Mouse (Mus musculus) kidney, postnatal 4 days (tissue): Measurements from ENCODE around the gene Klrb1a.
"Not testable (repeated sequence)": the region's sequence is repeated elsewhere in the genome, so short reads cannot be mapped to it uniquely, and the experiment has no call there.

ENCODE experiments used
- DNase-seq, 2 experiments: peaks; one replicate each; pipeline ENCODE4 v3.0.0; 2021; ENCODE audit warnings: mixed read lengths in 2 of 2

Gene Klrb1a

GRCm38 (mm10) chr6:128623433-128623832 is at the start of gene Klrb1a:
Gene Klrb1a (minus strand): TSS chr6:128623533.
- DNase-seq, result not testable (repeated sequence)

DNA sequence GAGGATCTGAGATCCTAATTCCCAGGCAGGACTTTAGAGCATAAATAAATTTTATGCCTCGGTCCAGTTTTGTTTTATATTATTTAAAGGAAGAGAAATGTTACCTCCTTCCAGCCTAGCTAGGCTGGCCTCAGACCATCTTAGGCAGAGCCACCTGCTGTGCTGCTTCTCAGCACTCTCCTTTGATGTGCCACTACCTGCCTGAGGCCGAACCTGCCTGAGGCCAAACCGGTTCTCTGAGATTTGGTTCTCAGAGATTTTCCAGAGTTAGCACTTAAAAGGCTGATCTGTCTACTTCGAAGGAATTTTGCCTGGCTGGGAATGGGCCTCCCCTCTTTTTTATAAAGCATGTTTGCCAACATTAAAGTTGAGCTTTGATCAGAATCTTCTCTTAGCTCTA is 46.6 kb upstream of the Klrb1a start:
- DNase-seq, result no peak

DNA sequence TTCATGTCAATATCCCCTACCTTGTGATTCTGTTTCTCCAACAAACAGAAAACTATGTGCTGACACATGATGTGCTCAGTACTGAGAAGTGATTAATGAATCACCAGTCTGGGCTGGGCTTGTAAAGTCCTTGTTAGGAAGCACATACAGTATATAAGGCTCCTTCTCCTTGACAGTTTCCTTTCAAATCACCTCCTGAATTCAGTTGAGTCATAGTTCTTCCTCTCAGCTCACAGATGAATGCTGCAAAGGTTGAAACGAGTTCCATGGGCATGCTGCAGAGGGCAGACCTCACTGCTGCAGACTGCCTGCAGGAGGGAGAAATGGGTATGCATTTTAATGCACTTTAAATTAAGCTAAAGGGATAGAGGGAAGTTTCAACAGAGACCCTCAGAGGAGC is 38.9 kb upstream of the Klrb1a start, which contains the start of gene Clec2h:
Clec2h (plus strand) TSS at position 180 of the 400 bp plus-strand sequence.
- peak; percentile 17 to 28 for DNase-seq

DNA sequence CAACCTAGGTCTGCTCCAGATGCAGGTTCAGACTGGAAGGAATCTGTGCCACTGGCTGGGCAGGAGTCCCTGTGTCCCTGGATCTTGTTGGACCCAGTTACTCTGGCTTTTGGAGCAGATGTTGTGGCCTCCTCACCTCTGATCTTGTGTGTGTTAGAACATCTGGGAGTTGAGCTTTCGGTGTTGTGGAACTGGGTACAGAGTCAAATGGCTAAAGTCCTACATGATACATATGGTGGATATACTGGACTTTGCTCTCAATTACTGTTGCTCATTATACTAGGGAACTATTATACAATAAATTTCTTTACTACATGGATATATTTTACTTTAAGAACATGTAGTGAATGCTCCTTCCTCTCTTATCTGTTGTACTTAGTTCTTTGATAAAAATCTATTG is 37.9 kb upstream of the Klrb1a start:
- no peak for DNase-seq

- DNase-seq, result no peak
Observed at GRCm38 (mm10) chr6:128652938-128653337, 29.6 kb upstream of the Klrb1a start.

DNA sequence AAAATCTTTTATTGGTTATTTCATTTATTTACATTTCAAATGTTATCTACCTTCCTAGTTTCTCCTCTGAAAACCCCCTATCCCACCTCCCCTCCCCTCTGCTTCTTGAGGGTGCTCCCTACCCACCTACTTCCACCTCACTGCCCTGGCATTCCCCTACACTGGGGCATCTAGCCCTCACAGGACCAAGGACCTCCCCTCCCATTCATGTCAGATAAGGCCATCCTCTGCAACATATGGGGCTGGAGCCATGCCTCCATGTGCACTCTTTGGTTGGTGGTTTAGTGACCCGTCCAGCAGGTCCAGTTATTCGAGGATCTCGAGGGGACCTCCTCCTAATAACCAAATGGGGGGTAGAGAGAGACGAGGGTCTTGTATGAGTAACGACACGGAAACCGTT is 27.5 kb upstream of the Klrb1a start:
- not testable (repeated sequence) for DNase-seq

DNA sequence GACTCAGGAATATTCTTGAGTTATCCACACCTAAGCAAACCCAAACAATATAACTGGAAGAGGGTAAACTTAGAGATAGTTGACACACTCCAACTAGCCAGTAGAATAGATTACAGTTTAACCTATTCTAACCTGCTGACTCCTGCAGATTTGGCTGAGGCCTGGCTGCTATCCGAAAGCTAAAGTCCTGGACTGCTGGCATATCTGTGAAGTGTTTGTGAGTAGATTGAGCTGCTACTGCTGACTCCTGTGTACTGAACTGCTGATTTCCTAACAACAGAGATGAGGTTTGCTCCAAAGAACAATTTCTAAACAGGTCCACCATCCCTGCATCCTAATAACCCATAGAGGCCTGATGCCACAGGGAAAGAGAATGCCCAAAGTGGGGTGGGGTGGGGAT is 26.9 kb upstream of the Klrb1a start:
- DNase-seq, result peak in 1 of 2 experiments; percentile 3

DNA sequence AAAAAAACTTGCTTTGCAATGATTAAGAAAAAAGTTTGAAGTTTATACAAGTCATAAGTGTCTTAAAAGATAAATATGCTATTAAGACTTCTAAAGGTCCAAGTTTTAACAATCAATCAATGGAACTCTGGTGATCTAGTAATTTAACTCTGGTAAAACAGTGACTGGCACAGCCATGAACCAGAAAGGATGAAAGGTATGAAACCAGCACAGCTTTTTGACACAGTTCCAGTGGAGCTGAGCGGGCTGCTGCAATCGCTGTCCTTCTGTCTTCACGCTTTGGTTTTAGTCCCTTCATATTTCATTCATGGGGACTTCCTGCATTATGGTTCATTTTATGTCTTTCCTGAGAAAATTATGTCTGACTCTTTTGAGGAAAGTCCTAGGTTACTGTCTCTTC is 26.3 kb upstream of the Klrb1a start:
- DNase-seq, result peak in 1 of 2 experiments; percentile 8

DNA sequence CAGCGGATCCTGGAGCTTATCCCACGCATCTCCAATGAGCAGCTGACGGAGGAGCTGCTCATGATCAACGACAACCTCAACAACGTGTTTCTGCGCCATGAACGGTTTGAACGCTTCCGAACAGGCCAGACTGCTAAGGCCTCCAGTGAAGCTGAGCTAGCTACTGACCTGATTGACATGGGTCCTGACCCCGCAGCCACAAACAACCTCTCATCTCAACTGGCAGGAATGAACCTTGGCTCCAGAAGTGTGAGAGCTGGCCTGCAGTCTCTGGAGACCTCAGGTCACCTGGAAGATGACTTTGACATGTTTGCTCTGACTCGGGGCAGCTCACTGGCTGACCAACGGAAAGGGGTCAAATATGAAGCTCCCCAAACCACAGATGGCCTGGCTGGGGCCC is 22.4 kb upstream of the Klrb1a start:
- not testable (repeated sequence) for DNase-seq

- DNase-seq, result not testable (repeated sequence)
Observed at GRCm38 (mm10) chr6:128644694-128645093, 21.4 kb upstream of the Klrb1a start.

DNA sequence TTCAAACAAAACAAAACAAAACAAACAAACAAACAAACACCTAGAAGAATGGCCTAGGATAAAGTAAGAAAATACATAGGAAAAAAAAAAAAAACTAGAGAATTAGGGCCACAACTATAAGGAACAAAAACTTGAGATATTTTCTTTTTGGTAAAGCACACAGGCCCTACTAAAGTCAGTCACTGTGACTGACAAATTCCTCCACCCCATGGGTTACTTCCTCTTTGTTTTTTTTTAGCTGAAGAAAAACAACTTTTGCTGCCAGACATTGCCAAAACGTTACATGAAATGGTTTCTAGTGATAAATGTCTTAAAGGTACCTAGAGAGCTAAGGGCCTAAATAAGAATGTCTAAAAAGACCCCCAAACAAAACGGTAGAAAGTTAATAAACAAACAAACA is 20.7 kb upstream of the Klrb1a start:
- no peak for DNase-seq

GRCm38 (mm10) chr6:128641116-128641716 is 17.9 kb upstream of the Klrb1a start:
- no peak for DNase-seq

- DNase-seq, result no peak
Observed at GRCm38 (mm10) chr6:128640673-128641072, 17.3 kb upstream of the Klrb1a start.

GRCm38 (mm10) chr6:128630912-128631905 is 7.9 kb upstream of the Klrb1a start:
- not testable (repeated sequence) for DNase-seq

DNA sequence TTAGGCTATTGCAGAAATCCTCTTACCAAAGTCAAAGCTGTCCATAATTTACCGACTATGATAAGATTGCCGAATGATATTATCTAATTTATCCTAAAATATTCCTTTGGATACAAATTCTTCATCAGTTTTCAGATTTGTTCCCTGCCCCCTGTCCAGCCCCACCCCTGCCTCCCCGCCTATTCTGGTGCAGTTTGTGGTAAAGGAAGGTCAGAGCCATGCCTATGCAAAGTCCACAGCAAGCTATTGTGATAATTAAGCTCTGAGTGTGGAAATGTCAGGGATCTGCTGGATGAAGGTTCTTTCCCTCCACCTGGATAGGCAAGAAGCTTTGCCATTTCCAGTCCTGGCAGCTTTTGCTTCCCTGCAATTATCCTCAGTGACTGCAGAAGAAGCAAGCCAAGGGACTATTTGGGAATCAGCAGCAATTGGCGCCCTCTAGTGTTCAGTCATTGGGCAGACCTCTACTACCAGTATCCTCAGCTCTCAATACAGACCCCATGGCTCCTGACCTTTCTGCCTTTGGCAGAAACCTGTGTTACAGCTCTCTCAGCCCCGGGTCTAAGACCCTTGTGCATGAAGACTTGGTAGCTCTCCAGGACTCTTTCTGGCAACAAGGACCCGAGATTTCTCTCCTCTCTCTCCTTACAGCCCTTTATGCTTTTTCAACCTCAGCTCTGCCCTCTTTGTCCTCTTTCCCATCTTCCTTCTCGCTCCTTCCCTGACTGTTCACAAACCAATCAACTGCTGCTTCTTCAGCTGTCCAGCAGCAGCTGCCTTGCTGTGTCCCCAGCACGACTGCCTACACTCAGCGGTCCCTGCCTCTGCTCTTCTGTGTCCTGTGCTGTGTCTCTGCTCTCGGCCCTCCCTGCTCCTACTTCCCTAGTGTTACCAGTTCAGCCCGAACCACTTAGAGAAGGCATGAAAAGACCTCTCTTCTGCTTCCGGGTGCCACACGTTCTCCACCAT is 6.7 kb upstream of the Klrb1a start:
- DNase-seq, result peak; percentile 53 to 68

DNA sequence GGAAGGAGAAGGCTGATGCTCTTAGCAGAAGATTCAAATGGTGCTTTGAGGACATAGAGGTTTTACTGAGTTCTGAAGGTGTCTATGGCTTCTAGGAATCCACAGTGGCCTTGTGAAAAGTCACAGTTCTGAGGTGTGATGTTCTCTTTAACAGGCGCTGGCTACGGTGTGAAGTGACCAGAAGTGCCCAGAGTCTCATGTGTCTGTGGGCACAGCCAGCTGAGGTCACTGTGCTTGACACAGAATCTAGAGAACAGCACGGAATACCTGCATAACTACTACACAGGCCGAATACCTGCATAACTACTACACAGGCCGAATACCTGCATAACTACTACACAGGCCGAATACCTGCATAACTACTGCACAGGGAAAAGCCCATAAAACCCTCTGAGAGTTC is 1.9 kb upstream of the Klrb1a start:
- not testable (repeated sequence) for DNase-seq

DNA sequence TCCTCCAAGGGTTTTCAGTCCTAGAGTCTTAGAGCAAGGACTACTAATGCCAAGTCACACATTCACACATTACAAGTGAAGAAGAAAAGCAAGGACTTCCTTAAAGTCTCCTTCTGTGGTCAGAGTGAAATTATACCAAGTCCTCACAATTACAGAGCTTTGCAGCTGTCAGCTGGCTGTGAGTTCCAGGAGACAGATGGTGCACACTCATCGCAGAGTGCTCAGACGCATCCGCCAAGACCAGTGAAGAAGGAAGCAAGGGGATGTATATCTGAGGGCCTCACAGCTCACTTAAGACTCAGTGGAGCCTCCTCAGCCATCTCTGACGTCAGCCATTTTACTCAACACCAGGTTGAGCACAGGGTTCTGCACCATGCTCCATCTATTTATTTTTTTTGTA is 1.1 kb upstream of the Klrb1a start:
- DNase-seq, result no peak

DNA sequence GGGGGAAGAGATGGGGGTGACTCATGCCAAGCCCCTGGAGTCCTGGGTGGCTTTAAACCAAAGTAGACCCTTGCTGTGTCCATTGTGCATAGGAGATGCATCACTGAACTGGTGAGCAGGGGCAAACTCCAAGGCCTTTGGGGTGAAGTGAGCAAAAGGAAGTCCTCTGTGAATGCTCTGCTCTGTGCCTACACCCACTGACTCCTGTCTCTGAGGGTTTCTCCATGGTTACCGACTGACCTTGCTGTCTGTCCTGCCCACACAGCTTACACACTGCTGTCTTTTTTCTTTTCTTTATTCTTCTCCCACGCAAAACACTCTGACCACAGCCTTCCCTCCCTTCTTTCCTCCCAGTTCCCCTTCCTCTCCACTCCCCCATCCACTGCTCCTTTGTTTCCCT is 600 bp downstream of the Klrb1a start:
- DNase-seq, result no peak

GRCm38 (mm10) chr6:128606350-128606749 is 17.0 kb downstream of the Klrb1a start:
- peak in 1 of 2 experiments; percentile 23 for DNase-seq

DNA sequence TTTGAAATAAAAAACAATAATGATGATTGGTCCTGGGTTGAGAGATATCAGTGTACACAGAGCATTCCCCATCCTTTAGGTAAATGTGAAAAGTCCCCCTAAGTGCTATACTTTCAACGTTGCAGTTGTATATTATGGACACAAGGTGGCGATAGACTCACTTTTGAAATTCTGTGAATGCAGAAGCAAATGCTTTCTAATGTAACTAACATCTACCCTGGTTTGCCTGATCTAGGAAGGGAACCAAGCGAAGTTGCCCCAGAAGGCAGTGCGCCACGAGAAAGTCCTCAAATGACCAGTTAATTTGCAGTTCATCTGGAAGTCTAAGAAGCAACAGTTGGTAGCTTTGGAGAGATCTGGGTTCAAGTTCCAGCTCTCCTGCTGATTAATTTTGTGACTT is 18.8 kb downstream of the Klrb1a start:
- DNase-seq, result peak in 1 of 2 experiments; percentile 28

GRCm38 (mm10) chr6:128602463-128603201 is 20.7 kb downstream of the Klrb1a start:
- DNase-seq, result no peak

DNA sequence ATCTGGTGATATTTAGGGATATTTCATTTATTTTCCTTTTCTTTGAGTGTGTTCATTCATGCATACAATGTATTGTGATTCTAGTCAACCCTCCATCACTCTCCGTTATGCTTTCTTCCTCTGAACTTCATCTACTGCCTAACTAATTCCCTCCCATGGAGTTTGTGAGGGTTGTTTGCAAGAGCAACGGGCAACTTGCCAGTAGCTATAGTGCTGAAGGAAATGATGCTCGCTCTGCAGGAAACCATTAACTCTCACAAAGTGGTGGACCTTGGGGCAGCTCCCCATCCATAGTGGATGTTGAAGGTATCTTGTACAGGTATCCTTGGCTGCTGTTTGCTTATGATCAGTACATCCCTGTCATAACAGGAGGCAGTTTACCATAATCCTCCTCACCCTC is 21.3 kb downstream of the Klrb1a start:
- DNase-seq, result peak; percentile 19 to 21
